Mouse (Mus musculus) heart, embryonic 15.5 days (tissue): ENCODE results near the gene Inip. TPM values are rescaled to one million over a fixed set of nuclear protein-coding genes. Genes with fewer than 3 reads are reported as not detected.
A peak's percentile ranks its signal among the peaks of the same experiment; 100 is the strongest.

Experiments used
- ATAC-seq: fragments of 200-750 bp; cut with Nextera tagmentation; replicated peaks from 2 replicates; pipeline ENCODE4 v1.8.0; 2017; ENCODE audit warnings: low read depth, moderate TSS enrichment; ENCODE audit not compliant: insufficient number of reproducible peaks, insufficient read depth, low FRiP score
- H3K27ac ChIP-seq: fragments of 300-500 bp; sonication (generic); 2 replicates; pipeline ENCODE4 v1.5.1; 2015; ENCODE audit warnings: mild to moderate bottlenecking, inconsistent platforms
- H3K27me3 ChIP-seq: fragments of 300-500 bp; sonication (generic); 2 replicates; pipeline ENCODE4 v1.6.1; 2015; ENCODE audit warnings: inconsistent platforms
- H3K36me3 ChIP-seq: fragments of 300-500 bp; sonication (generic); 2 replicates; pipeline ENCODE4 v1.6.1; 2015; ENCODE audit warnings: mild to moderate bottlenecking, inconsistent platforms
- H3K4me1 ChIP-seq: fragments of 300-500 bp; sonication (generic); replicated peaks from 2 replicates; pipeline ENCODE4 v1.6.1; 2015; ENCODE audit warnings: inconsistent platforms
- H3K4me2 ChIP-seq: fragments of 300-500 bp; sonication (generic); 2 replicates; pipeline ENCODE4 v1.6.1; 2015; ENCODE audit warnings: inconsistent platforms, mild to moderate bottlenecking, moderate library complexity
- H3K4me3 ChIP-seq: fragments of 300-500 bp; sonication (generic); 2 replicates; pipeline ENCODE4 v1.5.1; 2015; ENCODE audit warnings: mild to moderate bottlenecking, inconsistent platforms
- H3K9ac ChIP-seq: fragments of 300-500 bp; sonication (generic); 2 replicates; pipeline ENCODE4 v1.6.1; 2015; ENCODE audit warnings: mild to moderate bottlenecking, inconsistent platforms
- H3K9me3 ChIP-seq: fragments of 300-500 bp; sonication (generic); replicated peaks from 2 replicates; pipeline ENCODE4 v1.6.1; 2016; ENCODE audit warnings: inconsistent platforms
- WGBS: fragments of 180-500 bp; shearing (Covaris S2); methylation state at CpG from one replicate; pipeline ENCODE4 v1.1.7; 2015; ENCODE audit warnings: mixed read lengths; 5-methylcytosine and 5-hydroxymethylcytosine counted together
- polyA plus RNA-seq: library from polyadenylated mRNA; unstranded; fragments of >200 nt; fragmentation: Nextera tagmentation; extraction: Ambion mirVana; gene quantifications from 2 replicates; pipeline ENCODE4 v1.2.1, GENCODE M21; 2015

Inip gene
- polyA plus RNA-seq, 1 experiment from 2014 or later, result 35.4 TPM

- peaks cover 21% of the 10 kb centered on the region for H3K4me1 ChIP-seq
- H3K9ac ChIP-seq, result no peak overlapping the region
- no peaks in the 10 kb centered on the region for H3K36me3 ChIP-seq
- 63% methylated on average over 2 of the region's 2 CpGs for WGBS
- no peak for ATAC-seq
- H3K27ac ChIP-seq, result no peak overlapping the region
- H3K4me2 ChIP-seq, result peak overlapping the region; percentile 94
- peak overlapping the region; percentile 95 for H3K4me3 ChIP-seq
- H3K9me3 ChIP-seq, result no peaks in the 10 kb centered on the region
- no peaks in the 10 kb centered on the region for H3K27me3 ChIP-seq
Observed at GRCm38 (mm10) chr4:59807521-59807920, 6.1 kb upstream of the Inip start.

GRCm38 (mm10) chr4:59806879-59807195 lies 5.4 kb upstream of the Inip start:
- peaks cover 21% of the 10 kb centered on the region for H3K4me1 ChIP-seq
- no peaks in the 10 kb centered on the region for H3K9me3 ChIP-seq
- no peaks in the 10 kb centered on the region for H3K27me3 ChIP-seq
- H3K27ac ChIP-seq, result peak overlapping the region; percentile 85
- H3K4me3 ChIP-seq, result peak overlapping the region; percentile 95
- peak overlapping the region; percentile 94 for H3K4me2 ChIP-seq
- H3K36me3 ChIP-seq, result no peaks in the 10 kb centered on the region
- ATAC-seq, result no peak
- H3K9ac ChIP-seq, result peak overlapping the region; percentile 86
- WGBS, result 3% methylated on average over 9 of the region's 9 CpGs

GRCm38 (mm10) chr4:59805968-59806878 lies 4.8 kb upstream of the Inip start:
- peak overlapping the region; percentile 95 for H3K4me3 ChIP-seq
- H3K36me3 ChIP-seq, result no peaks in the 10 kb centered on the region
- H3K27me3 ChIP-seq, result no peaks in the 10 kb centered on the region
- H3K4me2 ChIP-seq, result peak overlapping the region; percentile 94
- H3K4me1 ChIP-seq, result peaks cover 21% of the 10 kb centered on the region
- H3K9ac ChIP-seq, result peak overlapping the region; percentile 86
- WGBS, result under 1% methylated on average over 52 of the region's 58 CpGs
- H3K27ac ChIP-seq, result peak overlapping the region; percentile 85
- no peaks in the 10 kb centered on the region for H3K9me3 ChIP-seq
- peak; percentile 56 for ATAC-seq

DNA sequence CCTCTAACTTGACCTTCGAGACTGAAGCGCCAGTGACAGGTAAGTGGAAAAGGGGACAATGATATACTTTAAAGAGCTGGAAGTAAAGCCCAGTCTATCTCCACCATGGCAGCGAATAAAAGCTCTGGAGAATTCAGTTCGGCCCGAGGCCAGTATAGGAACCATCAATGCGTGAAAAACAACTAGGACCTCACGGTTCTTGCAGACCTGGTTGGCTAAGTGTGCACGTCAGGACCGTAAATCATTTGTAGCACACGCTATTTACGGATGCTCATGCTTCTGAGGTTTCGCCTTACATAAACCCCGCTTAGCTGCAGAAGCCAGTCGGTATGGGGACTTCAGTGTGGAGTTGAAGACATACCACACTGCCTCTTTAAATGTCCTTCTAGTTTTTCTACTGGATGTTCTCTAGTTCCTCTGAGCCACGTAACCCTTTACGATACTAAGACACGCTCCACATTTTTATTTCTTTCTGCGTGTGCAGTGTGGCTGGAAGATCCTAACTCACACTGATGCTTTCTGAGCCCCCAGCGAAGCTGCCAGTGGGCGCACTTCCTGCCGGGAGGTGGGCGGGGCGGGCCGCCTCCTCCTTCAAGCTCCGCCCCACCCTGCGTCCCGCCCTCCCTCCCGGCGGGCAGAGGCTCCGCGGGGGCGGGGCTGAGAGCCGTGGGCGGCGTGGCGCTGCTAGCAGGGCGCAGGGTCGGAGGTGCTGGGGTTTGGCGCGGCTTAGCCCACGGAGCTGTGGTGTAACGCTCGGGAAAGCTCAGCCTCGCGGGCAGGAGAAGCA lies 4.0 kb upstream of the Inip start, which contains the start of gene Snx30:
Snx30 (plus strand) TSS at position 660 of the 787 bp plus-strand sequence.
- Histone ChIP-seq H3K9ac (peak within 1 kb of the TSS; percentile 86), H3K4me3 (peak within 1 kb of the TSS; percentile 95), H3K27ac (peak within 1 kb of the TSS; percentile 85), H3K4me2 (peak within 1 kb of the TSS; percentile 94), H3K36me3 (no peaks in the 10 kb centered on the region), H3K27me3 (no peaks in the 10 kb centered on the region), H3K9me3 (no peaks in the 10 kb centered on the region), H3K4me1 (peaks cover 21% of the 10 kb centered on the region)
- WGBS, result 3% methylated on average over 45 of the region's 45 CpGs
- ATAC-seq, result peak; percentile 94

- H3K9me3 ChIP-seq, result no peaks in the 10 kb centered on the region
- no peak for ATAC-seq
- no peaks in the 10 kb centered on the region for H3K27me3 ChIP-seq
- 67% methylated on average over 1 of the region's 1 CpGs for WGBS
- no peaks in the 10 kb centered on the region for H3K36me3 ChIP-seq
- H3K27ac ChIP-seq, result peak overlapping the region; percentile 85
- peak overlapping the region; percentile 95 for H3K4me3 ChIP-seq
- peaks cover 21% of the 10 kb centered on the region for H3K4me1 ChIP-seq
- H3K9ac ChIP-seq, result peak overlapping the region; percentile 86
- H3K4me2 ChIP-seq, result peak overlapping the region; percentile 94
Observed at GRCm38 (mm10) chr4:59804754-59805153, 3.4 kb upstream of the Inip start.

DNA sequence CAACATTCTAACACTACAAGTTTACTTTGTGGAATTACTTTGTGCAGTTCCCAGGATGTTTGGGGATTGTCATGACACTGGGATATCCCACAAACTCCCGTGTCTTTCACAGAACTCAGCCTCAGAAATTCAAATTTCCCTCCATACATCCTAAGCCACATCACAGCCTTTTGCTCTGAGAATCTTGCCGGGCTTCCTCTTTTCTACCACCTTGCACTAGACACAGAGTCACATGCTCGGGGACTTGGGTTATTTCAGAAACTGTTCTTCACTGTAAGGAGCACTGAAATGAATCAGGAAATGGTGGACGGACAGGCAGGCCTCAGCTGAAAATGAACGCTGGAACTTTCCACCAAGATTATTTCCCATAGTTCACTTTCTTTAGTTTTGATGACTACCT lies 2.0 kb upstream of the Inip start:
- no peaks in the 10 kb centered on the region for H3K36me3 ChIP-seq
- 74% methylated on average over 5 of the region's 5 CpGs for WGBS
- no peaks in the 10 kb centered on the region for H3K9me3 ChIP-seq
- peaks cover 18% of the 10 kb centered on the region for H3K4me1 ChIP-seq
- no peak for ATAC-seq
- H3K9ac ChIP-seq, result no peak overlapping the region
- no peaks in the 10 kb centered on the region for H3K27me3 ChIP-seq
- H3K4me2 ChIP-seq, result no peak overlapping the region
- H3K27ac ChIP-seq, result no peak overlapping the region
- no peak overlapping the region for H3K4me3 ChIP-seq

GRCm38 (mm10) chr4:59802792-59803191 lies 1.4 kb upstream of the Inip start:
- Histone ChIP-seq H3K27ac (no peak overlapping the region), H3K36me3 (no peaks in the 10 kb centered on the region), H3K9me3 (no peaks in the 10 kb centered on the region), H3K4me1 (peaks cover 16% of the 10 kb centered on the region), H3K9ac (no peak overlapping the region), H3K27me3 (no peaks in the 10 kb centered on the region), H3K4me2 (no peak overlapping the region), H3K4me3 (no peak overlapping the region)
- 54% methylated on average over 4 of the region's 4 CpGs for WGBS
- ATAC-seq, result no peak

GRCm38 (mm10) chr4:59802107-59802506 lies 718 bp upstream of the Inip start:
- Histone ChIP-seq H3K4me3 (no peak overlapping the region), H3K27me3 (no peaks in the 10 kb centered on the region), H3K27ac (no peak overlapping the region), H3K4me1 (peaks cover 10% of the 10 kb centered on the region), H3K4me2 (no peak overlapping the region), H3K36me3 (no peaks in the 10 kb centered on the region), H3K9me3 (no peaks in the 10 kb centered on the region), H3K9ac (no peak overlapping the region)
- no peak for ATAC-seq
- WGBS, result 65% methylated on average over 6 of the region's 6 CpGs

GRCm38 (mm10) chr4:59800181-59800580 lies 1.2 kb downstream of the Inip start:
- Histone ChIP-seq H3K27me3 (no peaks in the 10 kb centered on the region), H3K9ac (no peak overlapping the region), H3K9me3 (no peaks in the 10 kb centered on the region), H3K4me3 (no peak overlapping the region), H3K27ac (no peak overlapping the region), H3K4me1 (peaks cover 4% of the 10 kb centered on the region), H3K36me3 (no peaks in the 10 kb centered on the region), H3K4me2 (no peak overlapping the region)
- no peak for ATAC-seq
- WGBS, result 78% methylated on average over 5 of the region's 5 CpGs

- no peak overlapping the region for H3K4me2 ChIP-seq
- H3K4me1 ChIP-seq, result no peaks in the 10 kb centered on the region
- no peak overlapping the region for H3K27ac ChIP-seq
- ATAC-seq, result no peak
- no peaks in the 10 kb centered on the region for H3K36me3 ChIP-seq
- no peaks in the 10 kb centered on the region for H3K27me3 ChIP-seq
- 76% methylated on average over 2 of the region's 2 CpGs for WGBS
- no peak overlapping the region for H3K9ac ChIP-seq
- H3K9me3 ChIP-seq, result no peaks in the 10 kb centered on the region
- no peak overlapping the region for H3K4me3 ChIP-seq
Observed at GRCm38 (mm10) chr4:59795788-59796455, 5.5 kb downstream of the Inip start.

DNA sequence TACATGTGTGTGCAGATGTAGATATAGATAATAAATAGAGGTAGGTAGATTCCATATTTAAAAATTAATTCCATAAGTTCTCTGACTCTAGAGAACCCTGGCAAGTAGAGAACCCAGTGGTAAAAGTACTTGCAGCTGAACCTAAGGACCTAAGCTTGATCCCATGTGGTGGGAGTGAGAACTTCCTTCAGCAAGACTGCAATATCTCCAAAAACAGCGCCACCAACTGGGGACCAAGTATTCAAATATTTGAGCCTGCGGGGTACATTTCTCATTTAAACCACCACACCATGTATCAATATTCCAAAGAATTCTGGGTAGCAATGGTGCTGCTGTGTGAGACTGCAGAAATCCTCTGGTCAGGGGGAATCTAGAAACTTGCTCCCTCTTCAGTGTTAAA lies 7.3 kb downstream of the Inip start:
- H3K4me1 ChIP-seq, result no peaks in the 10 kb centered on the region
- H3K27ac ChIP-seq, result no peak overlapping the region
- H3K4me2 ChIP-seq, result no peak overlapping the region
- no peak overlapping the region for H3K4me3 ChIP-seq
- no peaks in the 10 kb centered on the region for H3K9me3 ChIP-seq
- ATAC-seq, result no peak
- H3K27me3 ChIP-seq, result no peaks in the 10 kb centered on the region
- 77% methylated on average over 2 of the region's 2 CpGs for WGBS
- H3K36me3 ChIP-seq, result no peaks in the 10 kb centered on the region
- no peak overlapping the region for H3K9ac ChIP-seq
